In the genomic region with DNA sequence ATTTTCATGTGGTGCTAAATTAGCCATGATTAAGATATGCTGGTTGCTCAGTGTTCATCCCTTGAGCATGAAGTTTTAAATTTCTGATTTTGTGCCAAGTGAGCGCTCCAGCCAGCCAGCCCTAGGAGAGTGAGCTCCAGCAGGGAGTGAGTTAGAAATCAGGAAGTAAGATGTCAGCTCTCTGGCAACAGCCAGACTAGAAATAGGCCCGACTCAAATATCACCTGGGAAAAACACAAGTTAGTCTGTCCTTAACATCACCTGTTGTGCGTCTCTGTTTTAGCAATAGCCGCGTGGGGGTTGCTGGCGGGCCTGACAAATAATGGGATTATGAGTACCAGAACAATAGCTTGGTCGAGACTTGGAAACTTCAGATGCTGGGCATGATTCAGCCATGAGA, we compare ENCODE assay signal across 15 mouse cellular contexts. TPM values are rescaled to one million over a fixed set of nuclear protein-coding genes. Genes with fewer than 3 reads are reported as not detected.
"Had no signal": no experiment of that assay in that cellular context is flagged by ENCODE, and none has a peak within 500 bp of the region (broad histone marks: within the 10 kb centered on the region; RNA-seq: fewer than 3 reads in every experiment).

No protein-coding gene starts in this region.

- DNase-seq: midbrain, embryonic 14.5 days; thymus, adult 2 months; thymus, postnatal 25 days had no signal

- H3K27ac ChIP-seq: kidney, postnatal 0 days; left cerebral cortex, adult 2 months; limb, embryonic 15.5 days; liver, embryonic 12.5 days; lung, embryonic 15.5 days; neural tube, embryonic 12.5 days; stomach, embryonic 15.5 days had no signal

- H3K4me1 ChIP-seq: limb, embryonic 15.5 days; liver, embryonic 12.5 days; lung, embryonic 15.5 days; neural tube, embryonic 12.5 days; stomach, embryonic 15.5 days had no signal

- H3K4me2 ChIP-seq: limb, embryonic 15.5 days; liver, embryonic 12.5 days; lung, embryonic 15.5 days; neural tube, embryonic 12.5 days; stomach, embryonic 15.5 days had no signal

- H3K36me3 ChIP-seq: limb, embryonic 15.5 days; liver, embryonic 12.5 days; lung, embryonic 15.5 days; neural tube, embryonic 12.5 days; stomach, embryonic 15.5 days had no signal

- ATAC-seq: liver, embryonic 12.5 days had no signal

- H3K9ac ChIP-seq: limb, embryonic 15.5 days; liver, embryonic 12.5 days; lung, embryonic 15.5 days; neural tube, embryonic 12.5 days; stomach, embryonic 15.5 days had no signal

- H3K27me3 ChIP-seq: limb, embryonic 15.5 days; liver, embryonic 12.5 days; lung, embryonic 15.5 days; neural tube, embryonic 12.5 days; stomach, embryonic 15.5 days had no signal

- H3K4me3 ChIP-seq: left cerebral cortex, adult 2 months; limb, embryonic 15.5 days; liver, embryonic 12.5 days; lung, embryonic 15.5 days; neural tube, embryonic 12.5 days; stomach, embryonic 15.5 days had no signal

- H3K9me3 ChIP-seq: limb, embryonic 15.5 days; liver, embryonic 12.5 days; lung, embryonic 15.5 days; neural tube, embryonic 12.5 days; stomach, embryonic 15.5 days had no signal

RNA-seq across cellular contexts. Expression of a gene that starts 56.4 kb away (rescaled TPM):
- total RNA-seq: layer of hippocampus, adult 18-20 months; megakaryocyte-erythroid progenitor cell, adult 5-6 weeks; monocyte, adult 5-6 weeks; neutrophil, adult 5-6 weeks had no signal
- polyA plus RNA-seq: midbrain, embryonic 14.5 days; spleen, adult 2 months had no signal
